Mouse (Mus musculus): Measurements from ENCODE around the gene Setmar.

Gene Setmar

DNA sequence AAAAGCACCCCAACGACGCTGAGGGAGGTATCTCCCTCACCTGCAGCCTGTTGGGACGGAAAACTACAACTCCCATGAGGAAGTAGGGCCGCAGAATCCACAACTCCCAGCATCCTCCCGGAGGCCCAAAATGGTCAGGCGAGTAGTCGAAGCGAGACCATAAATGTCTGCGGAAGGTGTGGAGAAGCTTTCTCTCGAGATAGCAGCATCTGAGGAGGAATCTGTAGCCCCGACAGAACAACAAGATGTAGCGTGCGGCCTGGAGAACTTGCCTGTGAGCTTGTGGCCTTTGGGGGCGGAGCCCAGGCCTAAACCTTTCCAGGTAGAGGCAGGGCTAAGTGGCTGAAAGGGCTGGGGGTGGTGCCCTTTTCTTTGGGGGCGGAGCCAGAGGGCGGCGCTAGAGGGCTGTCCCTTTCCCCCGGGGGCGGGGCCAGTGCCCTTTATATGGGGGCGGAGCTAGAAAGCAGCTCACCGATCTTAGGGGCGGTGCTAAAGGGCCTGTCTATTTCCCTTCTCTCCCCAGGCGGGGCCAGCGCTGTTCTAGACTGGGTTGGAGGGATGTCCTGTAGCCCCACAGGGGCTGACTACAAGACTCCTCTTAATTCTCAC lies at the start of gene Setmar:
Setmar (plus strand) TSS at position 128 of the 609 bp plus-strand sequence.
- peak; percentile 97 to 99 for DNase-seq

DNA sequence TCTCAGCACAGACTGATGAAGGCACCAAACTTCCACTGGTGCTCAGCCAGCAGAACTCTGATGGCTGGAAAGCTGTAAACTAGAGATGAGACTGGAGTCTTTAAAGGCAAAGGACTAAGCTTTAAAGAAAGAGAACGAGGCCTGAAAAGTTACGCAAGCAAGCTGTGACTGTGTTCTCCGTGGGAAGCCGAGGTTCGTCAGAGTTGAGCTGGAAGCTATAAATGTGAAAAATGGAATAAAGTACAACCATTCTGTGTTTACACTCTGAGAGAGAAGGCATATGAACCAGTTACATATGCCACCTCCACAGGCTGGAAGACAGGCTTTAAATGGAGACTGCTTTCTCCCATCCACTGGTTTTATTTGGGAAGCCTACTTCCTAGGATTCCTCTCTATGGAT lies 43.2 kb upstream of the Setmar start:
- no peak for DNase-seq

DNA sequence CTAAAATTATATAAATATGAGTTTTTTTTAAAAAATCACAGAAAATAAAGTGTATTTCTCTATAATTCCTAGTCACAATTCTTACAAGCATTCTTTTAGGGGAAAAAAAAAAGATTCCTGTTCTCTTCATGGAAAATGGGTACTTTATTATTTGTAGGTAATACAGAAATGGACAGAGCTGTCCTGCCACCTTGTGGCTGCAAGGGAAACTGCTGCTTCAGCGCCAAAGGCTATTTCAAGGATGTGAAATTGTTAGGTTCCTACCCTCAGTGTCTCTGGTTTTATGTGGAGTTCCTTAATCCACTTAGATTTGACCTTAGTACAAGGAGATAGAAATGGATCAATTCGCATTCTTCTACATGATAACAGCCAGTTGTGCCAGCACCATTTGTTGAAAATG lies 9.8 kb upstream of the Setmar start:
- peak in 1 of 2 experiments; percentile 52 for DNase-seq

DNA sequence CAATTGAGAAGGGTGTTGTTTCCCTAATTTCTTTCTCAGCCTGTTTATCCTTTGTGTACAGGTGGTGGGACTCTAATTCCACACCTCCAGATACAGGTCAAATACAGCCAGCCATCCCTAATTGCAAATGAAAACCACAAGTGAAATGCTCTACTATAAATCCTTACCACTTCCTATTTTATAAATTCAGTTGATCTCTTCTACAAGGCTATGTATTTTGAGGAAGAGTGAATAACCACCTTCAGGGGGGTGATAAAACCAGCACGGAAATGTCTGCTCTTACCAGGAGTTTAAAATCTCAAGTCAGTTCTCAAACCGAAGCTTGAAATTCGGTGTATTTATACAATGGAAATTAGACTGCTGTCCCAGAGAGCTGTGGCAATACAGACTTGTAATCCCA lies 8.9 kb upstream of the Setmar start:
- no peak for DNase-seq

DNA sequence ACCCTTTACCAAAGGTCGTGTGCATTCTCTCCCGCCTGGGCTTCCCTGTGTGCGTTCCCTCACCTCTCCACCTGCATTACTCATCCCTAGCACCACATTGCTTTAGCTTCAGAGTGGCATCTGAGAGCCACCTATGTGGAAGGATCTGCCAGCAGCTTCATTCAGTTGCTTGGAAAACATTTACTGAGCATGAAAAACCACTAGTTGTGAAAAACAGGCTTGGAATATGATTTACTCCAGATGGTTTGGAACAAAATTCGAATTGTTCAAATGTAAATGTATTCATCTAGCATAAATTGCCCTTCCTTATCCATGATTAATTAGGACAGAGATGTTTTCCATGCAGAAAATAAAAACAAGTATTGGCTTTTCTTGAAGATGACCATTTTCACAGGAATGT lies 7.5 kb upstream of the Setmar start:
- DNase-seq = no peak

DNA sequence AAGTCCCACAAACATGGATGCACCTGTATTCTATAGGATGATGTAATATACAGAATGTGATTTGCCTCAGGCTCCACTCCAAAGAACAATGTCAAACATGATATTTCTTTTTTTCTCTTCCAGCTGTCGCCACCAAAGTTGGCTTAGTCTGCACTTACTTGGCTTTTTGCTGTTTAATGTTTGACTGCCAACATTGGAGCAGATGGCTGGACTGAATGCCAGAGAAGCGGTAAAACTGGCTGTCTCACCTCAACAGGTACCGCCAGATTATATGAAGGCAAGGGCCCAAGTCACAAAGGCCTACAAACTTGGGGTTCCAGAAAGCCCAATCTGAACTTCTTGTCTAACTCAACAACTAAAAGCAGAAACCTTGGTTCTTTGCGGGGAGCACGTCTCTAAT lies 6.8 kb upstream of the Setmar start:
- peak in 1 of 2 experiments; percentile 5 for DNase-seq

DNA sequence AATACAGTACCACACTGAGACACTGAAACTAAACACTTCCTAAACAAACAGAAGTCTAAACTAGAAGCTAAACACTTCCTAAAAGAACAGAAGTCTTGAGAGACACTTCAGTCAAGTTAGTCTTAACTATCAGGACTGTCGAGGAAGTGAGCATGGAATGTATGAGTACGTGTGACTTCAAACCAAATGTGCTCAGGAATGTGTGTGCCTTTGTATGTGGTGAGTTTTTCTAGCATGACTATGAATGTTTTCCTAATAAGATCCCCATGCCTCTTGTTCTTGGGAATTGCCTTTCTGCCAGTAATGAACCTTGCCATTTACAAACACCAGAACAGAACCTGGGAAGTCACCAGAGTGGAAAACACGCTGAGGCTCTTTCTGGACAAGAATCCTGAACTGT lies 3.7 kb upstream of the Setmar start:
- no peak for DNase-seq

DNA sequence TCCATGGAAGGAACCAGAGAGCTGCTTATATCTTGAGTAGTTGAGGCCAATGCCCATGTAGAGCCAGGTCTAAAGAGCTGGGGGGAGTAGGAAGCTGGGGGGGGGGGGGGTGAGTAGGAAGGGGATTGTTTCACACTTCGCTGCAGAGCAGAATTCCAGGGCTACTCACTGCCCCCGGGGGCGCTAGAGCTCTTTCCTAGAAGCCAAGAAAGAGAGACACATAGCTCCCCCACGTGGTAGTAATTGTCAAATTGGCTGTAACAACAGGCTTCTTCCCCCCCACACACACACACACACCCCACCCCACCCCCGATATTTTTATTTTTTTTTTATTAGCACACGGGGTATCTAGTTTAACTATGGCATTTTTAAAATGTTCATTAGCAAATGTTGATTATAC lies 738 bp downstream of the Setmar start:
- peak; percentile 90 for DNase-seq

DNA sequence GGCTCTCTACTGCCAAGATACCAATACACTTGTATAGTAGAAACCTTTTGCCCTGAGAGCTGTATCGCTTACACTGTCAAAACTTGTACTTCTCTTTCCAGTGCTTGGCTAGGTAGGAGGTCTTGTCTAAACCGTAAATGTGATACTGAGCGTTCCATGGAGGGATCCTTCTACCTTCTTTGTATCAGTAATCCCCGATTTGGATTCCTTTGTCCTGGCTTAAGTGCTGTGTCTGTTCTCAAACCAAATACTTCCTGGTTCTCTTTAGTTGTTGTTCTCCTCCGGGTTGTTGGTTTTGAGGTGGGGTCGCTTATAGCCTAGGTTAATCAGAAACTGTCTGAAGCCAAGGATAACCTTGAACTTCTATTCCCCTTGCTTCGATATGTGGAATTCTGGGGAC lies 6.1 kb downstream of the Setmar start:
- no peak for DNase-seq

DNA sequence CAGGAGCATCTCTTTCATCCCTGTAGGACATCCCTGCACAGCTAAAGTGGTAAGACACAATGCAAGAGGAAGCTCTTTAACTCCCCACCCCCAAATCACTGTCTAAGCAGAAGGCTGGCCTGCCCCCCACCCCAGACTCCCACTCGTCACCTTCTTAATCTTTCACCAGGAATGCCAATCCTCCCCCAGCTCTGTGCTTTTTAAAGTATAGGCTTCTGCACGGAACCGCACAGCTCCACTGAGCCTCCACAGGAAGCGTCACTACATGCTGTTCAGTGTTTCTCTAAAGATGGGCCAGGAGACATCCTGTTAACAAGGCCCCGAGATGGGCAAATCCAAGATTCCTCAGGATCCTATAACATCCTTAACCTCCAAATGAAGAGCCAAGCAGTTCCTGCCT lies 8.2 kb downstream of the Setmar start:
- DNase-seq = no peak

DNA sequence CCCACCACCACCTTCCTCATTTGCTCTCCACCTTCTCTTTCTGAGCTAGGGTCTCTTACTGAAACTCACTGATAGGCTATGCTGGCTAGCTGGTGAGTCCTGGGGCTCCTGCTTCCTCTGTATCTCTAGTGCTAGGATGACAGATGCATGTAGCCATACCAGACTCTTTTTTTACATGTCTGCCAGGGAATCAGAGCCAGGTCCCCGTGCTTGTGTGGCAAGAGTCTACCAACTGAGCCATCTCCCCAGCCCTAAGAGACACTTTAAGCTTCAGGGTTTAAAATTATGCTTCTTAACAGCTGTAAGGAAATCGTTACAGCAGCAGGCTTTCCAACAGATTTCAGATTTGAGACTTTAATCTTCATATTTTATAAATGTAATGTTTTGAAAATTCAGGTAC lies 9.1 kb downstream of the Setmar start:
- no peak for DNase-seq

DNA sequence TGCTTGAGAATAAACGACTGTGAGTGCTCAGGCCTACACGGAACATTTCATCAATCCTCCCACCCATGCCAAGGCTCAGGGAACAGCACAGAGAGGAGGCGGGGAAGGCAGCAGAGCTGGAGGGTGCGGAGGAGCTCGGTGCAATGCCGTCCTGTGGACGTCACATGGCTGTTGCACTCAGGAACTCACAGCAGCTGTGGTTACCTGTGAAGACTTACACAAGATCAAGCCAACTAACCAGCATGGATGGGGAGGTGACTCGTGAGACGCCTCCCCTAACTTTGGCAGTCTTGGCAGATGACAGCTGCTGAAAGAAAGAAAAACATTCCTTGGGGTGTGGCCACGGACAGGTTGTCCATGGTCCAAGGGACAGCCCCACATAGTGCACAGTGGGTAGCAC lies 9.8 kb downstream of the Setmar start:
- peak in 1 of 2 experiments; percentile 37 for DNase-seq

DNA sequence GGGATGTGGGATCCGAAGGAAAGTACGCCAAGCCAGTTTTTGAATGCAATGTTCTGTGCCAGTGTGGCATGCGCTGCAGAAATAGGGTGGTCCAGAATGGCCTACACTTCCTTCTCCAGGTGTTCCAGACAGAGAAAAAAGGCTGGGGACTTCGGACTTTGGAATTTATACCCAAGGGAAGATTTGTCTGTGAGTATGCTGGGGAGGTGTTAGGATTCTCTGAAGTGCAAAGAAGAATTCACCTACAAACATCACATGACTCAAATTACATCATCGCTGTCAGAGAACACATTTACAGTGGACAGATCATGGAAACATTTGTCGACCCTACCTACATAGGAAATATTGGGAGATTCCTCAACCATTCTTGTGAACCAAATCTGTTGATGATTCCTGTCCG lies 11.0 kb downstream of the Setmar start:
- no peak for DNase-seq

DNA sequence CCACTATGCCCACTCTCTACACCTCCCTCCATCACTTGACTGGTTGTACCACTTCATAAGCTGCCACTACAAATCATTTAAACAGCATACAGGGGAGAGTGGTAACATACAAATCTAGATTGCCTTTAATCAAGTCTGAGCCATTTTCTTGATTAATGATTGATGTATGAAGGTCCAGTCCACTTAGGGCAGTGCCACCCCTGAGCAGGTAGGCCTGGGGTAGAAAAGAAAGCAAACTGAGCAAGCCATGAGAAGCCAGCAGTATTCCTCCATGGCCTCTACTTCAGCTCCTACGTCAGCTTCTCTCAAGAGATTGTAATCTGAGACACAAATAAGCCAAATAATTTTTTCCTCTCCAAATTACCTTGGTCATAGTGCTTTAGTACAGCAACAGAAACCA lies 26.5 kb downstream of the Setmar start:
- no peak for DNase-seq

DNA sequence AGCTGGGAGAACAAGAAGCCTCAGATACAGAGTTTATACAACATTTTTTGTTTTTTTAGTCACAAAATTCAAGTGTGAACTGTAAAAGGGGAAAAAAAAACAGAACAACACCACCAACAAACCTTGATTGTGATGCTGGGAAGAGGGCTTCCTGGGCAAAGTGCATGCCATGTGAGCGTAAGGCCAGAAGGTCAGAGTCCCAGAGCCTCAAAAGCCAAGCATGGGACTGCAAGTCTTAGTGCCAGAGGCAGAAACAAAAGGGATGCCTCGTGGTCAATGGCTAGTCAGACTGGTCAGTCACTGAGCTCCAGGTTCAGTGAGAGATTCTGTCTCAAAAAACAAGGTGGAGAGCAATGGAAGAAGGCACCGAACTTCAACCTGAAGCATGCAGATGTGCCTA lies 27.8 kb downstream of the Setmar start:
- DNase-seq = peak; percentile 56 to 79

DNA sequence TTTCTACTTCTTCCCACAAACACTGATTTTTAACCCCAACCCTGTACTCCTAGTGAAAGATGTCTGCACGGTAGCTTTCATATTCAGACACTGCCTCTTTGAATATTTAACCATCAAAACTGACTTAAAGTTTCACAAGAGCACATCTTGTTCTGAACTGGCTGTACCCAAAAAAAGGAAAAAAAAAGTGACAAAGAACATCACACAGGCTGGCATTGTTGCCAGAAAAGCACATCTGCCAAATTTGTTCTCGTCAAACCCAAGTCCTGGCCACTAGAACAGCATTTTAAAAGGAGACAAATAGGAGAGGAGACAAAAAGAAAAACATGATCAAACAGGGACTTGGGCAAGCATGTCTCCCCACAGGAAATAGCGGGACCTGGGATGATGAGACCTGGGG lies 28.6 kb downstream of the Setmar start:
- peak; percentile 13 to 53 for DNase-seq

DNA sequence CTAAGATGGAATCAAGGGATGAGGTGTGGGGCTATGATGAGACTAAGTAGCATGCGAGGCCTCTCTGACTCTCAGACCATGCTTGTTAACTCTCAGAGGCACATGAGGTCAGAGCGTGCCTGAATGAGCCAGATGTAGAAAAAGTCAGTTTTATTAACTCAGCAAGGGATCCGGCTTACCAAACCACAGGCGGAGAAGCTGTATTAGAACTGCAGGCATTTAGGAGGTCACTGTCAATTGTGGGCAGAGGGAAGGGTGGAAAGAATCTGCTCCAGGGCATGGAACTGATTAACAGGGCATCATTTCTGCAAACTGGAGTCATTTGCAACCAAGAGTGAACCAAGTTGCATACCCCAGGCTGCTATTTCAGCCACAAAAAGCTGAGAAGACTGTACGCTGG lies 30.6 kb downstream of the Setmar start:
- DNase-seq = no peak

DNA sequence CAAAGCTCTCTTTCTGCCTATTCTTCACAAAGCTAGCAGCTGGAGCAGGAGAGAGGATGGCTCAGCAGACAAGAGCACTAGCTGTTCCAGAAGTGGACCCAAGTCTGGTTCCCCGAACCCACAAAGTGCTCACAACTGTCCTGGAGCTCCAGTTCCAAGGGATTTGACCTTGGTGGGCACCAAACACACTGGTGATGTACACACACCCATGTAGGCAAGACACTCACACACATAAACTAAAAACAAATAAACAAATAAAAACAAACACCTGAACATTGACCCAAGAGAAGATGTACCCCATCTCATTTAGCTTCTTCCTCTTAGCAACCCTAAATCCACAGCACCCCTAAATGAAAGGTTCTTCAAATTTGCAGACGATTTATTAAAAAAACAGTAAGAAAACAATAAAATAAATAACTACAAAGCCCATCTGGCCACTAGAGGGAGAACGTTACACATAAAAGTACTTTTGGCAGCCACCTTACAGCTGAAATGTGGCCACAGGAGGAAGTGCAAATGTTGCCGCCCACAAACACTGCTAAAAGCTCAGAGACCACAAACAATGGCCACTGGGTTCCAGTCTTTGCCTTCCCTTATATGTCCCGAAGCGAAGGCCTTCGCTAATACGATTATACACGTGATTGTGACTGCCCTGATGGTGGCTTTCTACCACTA lies 33.5 kb downstream of the Setmar start:
- DNase-seq = peak; percentile 83 to 86

DNA sequence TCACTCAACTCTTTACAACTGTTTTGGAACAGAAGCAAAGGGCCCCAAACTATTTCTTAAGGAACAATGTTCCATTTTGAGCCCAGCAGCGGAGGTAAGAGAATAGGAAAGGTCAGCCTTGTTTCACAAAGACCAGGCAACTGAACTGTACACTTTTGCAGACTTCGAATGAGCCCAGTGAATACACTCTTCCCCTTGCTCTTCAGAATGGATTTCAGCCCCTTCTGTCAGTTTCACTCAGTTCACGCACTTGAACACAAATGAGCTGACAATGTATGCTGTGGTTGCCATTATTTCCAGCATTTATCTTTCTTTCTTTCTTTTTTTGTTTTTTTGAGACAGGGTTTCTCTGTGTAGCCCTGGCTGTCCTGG lies 34.0 kb downstream of the Setmar start:
- DNase-seq = no peak

DNA sequence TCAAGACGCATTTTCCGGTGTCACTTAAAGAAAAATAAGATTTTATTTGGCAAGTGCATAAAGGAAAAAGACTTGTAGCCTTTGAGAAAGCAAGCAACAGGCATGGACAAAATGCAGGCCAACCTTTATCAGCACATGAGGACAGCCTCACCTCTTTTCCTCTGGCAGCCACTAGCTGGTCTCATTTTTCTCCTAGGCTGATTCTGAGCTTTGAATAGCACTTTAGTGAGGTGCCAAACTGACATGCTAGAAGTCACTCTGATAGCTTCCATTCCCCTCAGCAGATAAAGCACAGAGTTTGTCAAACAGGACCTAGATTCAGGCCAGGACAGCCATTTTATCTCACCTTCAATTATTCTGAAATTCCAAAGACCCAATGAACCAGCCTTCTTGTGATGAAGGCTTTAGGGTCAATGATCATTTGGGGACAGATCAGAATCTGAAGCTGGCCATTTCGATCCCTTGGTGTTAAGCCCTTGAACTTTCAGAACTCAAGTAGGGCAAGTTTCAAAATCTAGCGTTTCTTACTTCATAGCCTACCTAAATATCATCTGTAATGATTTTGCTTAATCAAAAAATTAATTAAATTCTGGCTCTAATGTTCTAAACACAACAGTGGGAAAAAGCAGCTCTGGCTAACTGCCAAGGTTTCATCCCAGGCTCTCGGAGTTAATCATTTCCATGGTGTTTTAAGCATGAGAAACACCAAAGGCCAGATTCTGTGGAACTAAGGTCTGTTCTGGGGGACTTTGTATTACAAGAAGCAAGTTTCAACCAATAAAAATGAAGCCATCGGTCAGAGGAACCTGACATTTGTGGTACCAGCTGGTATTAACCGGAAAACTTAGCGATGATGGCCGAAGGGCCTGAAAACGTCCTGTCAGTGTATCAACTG lies 37.3 kb downstream of the Setmar start:
- DNase-seq = peak; percentile 85 to 88

DNA sequence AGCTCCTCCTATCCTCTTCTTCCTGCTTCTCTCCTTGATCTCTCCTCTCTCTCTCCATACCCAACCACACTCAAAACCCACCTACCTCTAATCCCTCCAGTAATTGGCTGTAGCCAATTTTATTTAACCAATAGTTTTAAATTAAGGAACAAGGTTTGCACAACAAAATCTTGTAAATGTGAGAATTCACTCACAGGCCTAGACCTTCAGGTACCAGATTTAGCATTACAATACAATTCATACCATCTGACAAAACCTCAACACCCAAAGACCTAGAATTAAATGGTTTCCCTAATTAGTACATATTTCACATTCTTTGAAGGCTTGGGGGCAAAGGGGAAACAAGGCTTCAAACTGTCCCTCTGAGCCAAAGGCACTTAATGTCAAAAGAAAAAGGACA lies 42.5 kb downstream of the Setmar start:
- DNase-seq = no peak

DNA sequence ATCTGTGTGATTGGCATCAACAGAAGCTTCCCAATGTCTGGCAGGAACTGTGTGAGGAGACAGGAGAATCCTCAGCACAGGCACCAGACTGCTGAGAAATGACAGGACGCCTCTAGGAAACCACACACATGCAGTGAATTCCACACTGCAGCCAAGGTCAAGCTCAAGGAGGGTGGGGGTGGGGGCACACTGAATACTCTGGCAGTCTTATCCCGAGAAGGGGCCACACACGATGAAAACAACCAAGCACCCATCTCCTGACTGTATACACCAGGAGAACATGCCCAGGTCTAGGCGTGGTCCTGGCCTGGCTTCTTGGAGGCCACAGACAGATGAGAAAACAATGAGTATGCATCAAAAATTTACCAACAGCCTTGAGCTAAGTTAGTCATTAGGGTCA lies 45.5 kb downstream of the Setmar start:
- DNase-seq = no peak

DNA sequence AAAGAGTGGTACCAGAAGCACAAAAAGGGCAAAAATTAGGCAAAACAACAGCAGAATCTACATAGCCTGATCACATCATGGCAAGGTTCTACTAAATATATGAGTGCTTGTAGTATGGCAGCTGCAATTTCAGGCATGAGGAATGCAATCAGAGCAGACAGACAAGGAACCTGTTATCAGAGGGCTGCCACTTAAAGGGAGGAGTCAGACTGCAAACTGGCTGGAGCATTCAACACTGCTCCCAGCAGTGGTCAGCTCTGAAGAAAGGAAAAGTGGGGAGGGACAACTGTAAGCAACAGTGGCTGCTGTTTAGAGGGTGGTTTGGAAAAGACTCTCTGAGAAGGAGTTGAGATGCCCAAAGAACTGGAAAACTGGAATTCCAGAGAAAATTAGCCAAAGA lies 46.8 kb downstream of the Setmar start:
- DNase-seq = no peak

DNA sequence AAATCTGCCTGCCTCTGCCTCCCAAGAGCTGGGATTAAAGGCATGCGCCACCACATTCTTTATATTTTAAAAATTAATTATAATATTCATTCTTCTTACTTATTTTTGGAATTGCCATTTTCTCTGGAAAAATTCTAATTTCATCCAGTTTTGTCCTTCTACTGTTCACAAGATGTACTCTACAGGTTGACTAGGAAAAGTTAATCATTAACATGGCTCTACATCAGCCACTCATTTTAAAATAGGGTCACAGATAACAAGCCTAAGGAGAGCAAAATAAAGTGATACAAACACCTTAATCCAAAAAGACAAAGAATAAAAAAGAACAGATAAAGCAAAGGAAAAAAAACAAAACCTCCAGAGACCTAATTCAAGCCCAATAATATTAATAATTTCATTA lies 50.1 kb downstream of the Setmar start:
- DNase-seq = no peak

All from kidney, postnatal 25 days (tissue).